Mouse (Mus musculus): ENCODE data around the gene Glyctk. TPM values are rescaled to one million over a fixed set of nuclear protein-coding genes. Genes with fewer than 3 reads are reported as not detected.

Gene Glyctk
- total RNA-seq, 1 experiment, result 3.2 TPM

DNA sequence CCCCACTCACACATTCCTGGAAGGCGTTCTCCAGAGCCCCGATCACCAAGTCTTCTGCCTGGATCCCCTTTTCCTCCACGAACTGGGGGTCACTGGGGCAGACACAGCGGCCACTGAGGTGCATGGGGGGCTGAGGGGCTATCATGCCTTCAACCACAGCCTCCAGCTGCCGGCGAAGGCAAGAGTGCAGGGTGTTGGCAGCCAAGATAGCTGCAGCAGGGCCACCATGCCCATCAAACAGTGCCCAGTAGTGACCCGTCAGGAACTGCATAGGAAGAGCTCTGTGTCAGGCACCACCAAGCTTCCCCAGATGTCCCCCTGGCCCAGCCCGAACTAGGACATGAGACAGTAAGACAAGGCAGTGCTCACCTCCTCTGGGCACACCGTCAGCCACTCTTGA, 39.8 kb upstream of the Glyctk start:
- H3K27ac ChIP-seq (ENCODE audit: insufficient read depth, low read depth, low read length, poor library complexity, severe bottlenecking), result no peak overlapping the region
- H3K36me3 ChIP-seq (ENCODE audit: control insufficient read depth, insufficient read depth, low read length, poor library complexity, severe bottlenecking), result peaks cover 27% of the 10 kb centered on the region
- DNase-seq (ENCODE audit: low read depth, low spot score), result no peak
- H3K9me3 ChIP-seq (ENCODE audit: control insufficient read depth, insufficient read depth, low read depth, low read length), result no peaks in the 10 kb centered on the region
- in situ Hi-C loops (cut with MboI; ENCODE audit: low sequenced_read_pairs in 2 of 2, unreplicated experiment in 2 of 2), result no loop called here
- H3K4me1 ChIP-seq (ENCODE audit: control insufficient read depth in 2 of 2, insufficient read depth in 2 of 2, low read length in 2 of 2, poor library complexity in 1 of 2), result peaks cover 0 to 8% of the 10 kb centered on the region in 2 experiments; a peak in 1 of 4 replicates
- H3K4me3 ChIP-seq (ENCODE audit: insufficient read depth in 1 of 2, low read depth in 1 of 2, low read length in 2 of 2, poor library complexity in 1 of 2, severe bottlenecking in 1 of 2), result no peak overlapping the region
- TF ChIP-seq CHD2 (IDR thresholded peaks at IDR 0.05; ENCODE audit: low read depth, low read length) (no peak), MAFK (IDR thresholded peaks at IDR 0.05; ENCODE audit: insufficient read depth, low read depth, low read length) (no peak), HCFC1 (IDR thresholded peaks at IDR 0.05; ENCODE audit: borderline replicate concordance, insufficient read depth, low read length) (no peak), ZC3H11A (IDR thresholded peaks at IDR 0.05; ENCODE audit: borderline replicate concordance, low read depth, low read length) (no peak), ZNF384 (IDR thresholded peaks at IDR 0.05; ENCODE audit: low read depth, low read length) (no peak)
- H3K9ac ChIP-seq (ENCODE audit: insufficient read depth, low read depth, low read length, poor library complexity, severe bottlenecking), result no peak overlapping the region

DNA sequence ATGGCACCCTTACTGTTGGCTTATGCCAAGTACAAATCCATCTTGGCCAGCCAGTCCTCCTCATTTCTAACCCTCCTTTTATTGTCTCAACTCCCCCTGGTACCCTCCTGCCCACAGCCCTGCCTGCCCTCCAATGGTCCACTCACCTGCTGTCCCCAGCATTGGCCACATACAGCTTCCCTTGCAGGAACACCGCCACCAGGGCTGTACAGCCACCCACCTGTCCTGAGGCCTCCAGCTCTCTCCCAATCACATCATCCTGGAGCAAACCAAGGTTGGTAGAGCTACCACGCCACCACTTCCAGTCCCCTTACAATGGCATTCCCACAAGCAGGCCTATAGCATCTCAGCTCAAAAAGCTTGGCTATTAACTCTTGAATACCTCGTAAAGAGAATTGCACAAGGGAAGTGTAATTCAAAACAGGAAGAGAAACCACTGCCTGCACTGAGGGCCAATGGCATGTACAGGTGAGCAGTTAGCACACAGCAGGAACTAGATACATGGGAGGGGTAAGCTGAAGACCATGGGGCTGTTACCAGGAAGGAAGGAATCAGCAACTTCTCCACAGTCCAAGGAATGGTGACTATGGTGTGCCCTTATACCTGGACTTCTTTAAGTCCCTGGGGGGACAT, 39.3 kb upstream of the Glyctk start:
- H3K9ac ChIP-seq (ENCODE audit: insufficient read depth, low read depth, low read length, poor library complexity, severe bottlenecking), result no peak overlapping the region
- peaks cover 30% of the 10 kb centered on the region for H3K36me3 ChIP-seq (ENCODE audit: control insufficient read depth, insufficient read depth, low read length, poor library complexity, severe bottlenecking)
- H3K9me3 ChIP-seq (ENCODE audit: control insufficient read depth, insufficient read depth, low read depth, low read length), result no peaks in the 10 kb centered on the region
- no peak overlapping the region for H3K4me3 ChIP-seq (ENCODE audit: insufficient read depth in 1 of 2, low read depth in 1 of 2, low read length in 2 of 2, poor library complexity in 1 of 2, severe bottlenecking in 1 of 2)
- TF ChIP-seq CHD2 (IDR thresholded peaks at IDR 0.05; ENCODE audit: low read depth, low read length) (no peak), HCFC1 (IDR thresholded peaks at IDR 0.05; ENCODE audit: borderline replicate concordance, insufficient read depth, low read length) (no peak)
- in situ Hi-C loops (cut with MboI; ENCODE audit: low sequenced_read_pairs in 2 of 2, unreplicated experiment in 2 of 2), result no loop called here
- no peak for DNase-seq (ENCODE audit: low read depth, low spot score)
- H3K27ac ChIP-seq (ENCODE audit: insufficient read depth, low read depth, low read length, poor library complexity, severe bottlenecking), result no peak overlapping the region
- peaks cover 0 to 8% of the 10 kb centered on the region in 2 experiments; a peak in 1 of 4 replicates for H3K4me1 ChIP-seq (ENCODE audit: control insufficient read depth in 2 of 2, insufficient read depth in 2 of 2, low read length in 2 of 2, poor library complexity in 1 of 2)

DNA sequence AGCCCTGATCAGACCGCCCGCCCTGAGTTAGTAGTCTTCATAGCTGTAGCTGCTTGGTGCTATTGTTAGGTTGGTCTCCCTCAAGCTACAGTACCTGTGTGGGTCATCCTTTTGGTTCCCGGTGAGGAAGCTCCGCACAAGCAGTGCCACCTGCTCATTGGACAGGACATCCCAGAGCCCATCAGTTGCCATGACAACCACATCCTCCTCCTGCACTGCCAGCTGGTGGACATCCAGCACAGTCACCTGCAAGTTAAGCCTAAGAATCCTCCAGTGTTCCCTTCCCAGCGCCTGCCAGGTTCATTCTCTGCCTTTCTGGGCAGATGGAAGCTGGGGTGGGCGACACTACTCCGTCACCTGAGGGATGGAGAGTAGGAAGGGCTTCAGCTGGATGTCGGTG, 37.8 kb upstream of the Glyctk start:
- in situ Hi-C loops (cut with MboI; ENCODE audit: low sequenced_read_pairs in 2 of 2, unreplicated experiment in 2 of 2), result no loop called here
- peaks cover 39% of the 10 kb centered on the region for H3K36me3 ChIP-seq (ENCODE audit: control insufficient read depth, insufficient read depth, low read length, poor library complexity, severe bottlenecking)
- TF ChIP-seq HCFC1 (IDR thresholded peaks at IDR 0.05; ENCODE audit: borderline replicate concordance, insufficient read depth, low read length), result no peak
- TF ChIP-seq CHD2 (IDR thresholded peaks at IDR 0.05; ENCODE audit: low read depth, low read length), result no peak
- no peak for TF ChIP-seq ZC3H11A (IDR thresholded peaks at IDR 0.05; ENCODE audit: borderline replicate concordance, low read depth, low read length)
- TF ChIP-seq MAFK (IDR thresholded peaks at IDR 0.05; ENCODE audit: insufficient read depth, low read depth, low read length), result no peak
- no peak for TF ChIP-seq ZNF384 (IDR thresholded peaks at IDR 0.05; ENCODE audit: low read depth, low read length)
- H3K9ac ChIP-seq (ENCODE audit: insufficient read depth, low read depth, low read length, poor library complexity, severe bottlenecking), result no peak overlapping the region
- no peak for DNase-seq (ENCODE audit: low read depth, low spot score)
- no peaks in the 10 kb centered on the region for H3K9me3 ChIP-seq (ENCODE audit: control insufficient read depth, insufficient read depth, low read depth, low read length)
- peaks cover 0 to 8% of the 10 kb centered on the region in 2 experiments; a peak in 1 of 4 replicates for H3K4me1 ChIP-seq (ENCODE audit: control insufficient read depth in 2 of 2, insufficient read depth in 2 of 2, low read length in 2 of 2, poor library complexity in 1 of 2)
- no peak overlapping the region for H3K27ac ChIP-seq (ENCODE audit: insufficient read depth, low read depth, low read length, poor library complexity, severe bottlenecking)
- no peak overlapping the region for H3K4me3 ChIP-seq (ENCODE audit: insufficient read depth in 1 of 2, low read depth in 1 of 2, low read length in 2 of 2, poor library complexity in 1 of 2, severe bottlenecking in 1 of 2)

DNA sequence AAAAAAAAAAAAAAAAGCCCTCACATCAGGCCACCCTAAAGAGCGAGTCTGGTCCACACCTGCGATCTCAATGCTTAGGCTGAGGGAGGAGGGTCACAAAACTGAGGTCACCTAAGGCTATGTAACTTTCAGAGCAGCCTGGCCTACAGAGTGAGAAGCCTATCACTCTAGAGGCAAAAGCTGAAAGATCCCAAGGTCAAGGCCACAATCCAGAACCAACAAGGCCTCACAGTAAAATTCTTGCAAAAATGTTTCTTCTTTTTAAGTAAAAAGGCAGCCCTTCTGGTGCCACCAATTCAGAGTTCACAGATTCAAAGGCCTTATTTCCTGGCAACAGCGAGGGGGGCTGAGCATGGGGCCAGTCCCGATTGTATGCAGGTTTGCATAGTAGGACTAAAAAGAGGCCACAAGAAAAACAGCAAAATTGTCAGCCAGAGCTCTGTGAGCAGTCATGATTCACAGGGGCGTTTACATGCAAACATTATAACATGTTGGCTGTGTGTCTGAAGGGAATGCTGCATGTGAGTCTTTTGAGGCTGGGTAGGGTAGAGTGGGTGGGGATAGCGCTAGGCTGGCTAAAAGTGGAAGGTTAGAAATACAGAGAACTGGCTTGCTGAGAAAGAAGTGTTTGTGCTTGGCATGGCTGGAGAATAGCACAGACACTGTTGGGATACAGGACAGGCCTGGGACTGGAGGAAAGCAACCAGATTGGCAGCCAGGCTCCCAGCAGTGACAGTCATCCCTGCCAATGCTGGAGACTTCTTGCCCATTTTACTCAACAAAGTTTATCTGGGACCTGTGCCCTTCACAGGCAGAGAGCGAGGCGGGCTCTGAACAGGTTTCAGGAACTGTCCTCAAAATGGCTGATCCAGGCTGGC, 36.2 kb upstream of the Glyctk start:
- DNase-seq (ENCODE audit: low read depth, low spot score), result no peak
- Histone ChIP-seq H3K4me3 (ENCODE audit: insufficient read depth in 1 of 2, low read depth in 1 of 2, low read length in 2 of 2, poor library complexity in 1 of 2, severe bottlenecking in 1 of 2) (no peak overlapping the region), H3K4me1 (ENCODE audit: control insufficient read depth in 2 of 2, insufficient read depth in 2 of 2, low read length in 2 of 2, poor library complexity in 1 of 2) (peaks cover 0 to 3% of the 10 kb centered on the region in 2 experiments; a peak in 1 of 4 replicates), H3K9me3 (ENCODE audit: control insufficient read depth, insufficient read depth, low read depth, low read length) (no peaks in the 10 kb centered on the region), H3K27ac (ENCODE audit: insufficient read depth, low read depth, low read length, poor library complexity, severe bottlenecking) (no peak overlapping the region), H3K9ac (ENCODE audit: insufficient read depth, low read depth, low read length, poor library complexity, severe bottlenecking) (no peak overlapping the region), H3K36me3 (ENCODE audit: control insufficient read depth, insufficient read depth, low read length, poor library complexity, severe bottlenecking) (peaks cover 52% of the 10 kb centered on the region)
- no peak for TF ChIP-seq HCFC1 (IDR thresholded peaks at IDR 0.05; ENCODE audit: borderline replicate concordance, insufficient read depth, low read length)
- no peak for TF ChIP-seq ZC3H11A (IDR thresholded peaks at IDR 0.05; ENCODE audit: borderline replicate concordance, low read depth, low read length)
- TF ChIP-seq MAFK (IDR thresholded peaks at IDR 0.05; ENCODE audit: insufficient read depth, low read depth, low read length), result no peak
- in situ Hi-C loops (cut with MboI; ENCODE audit: low sequenced_read_pairs in 2 of 2, unreplicated experiment in 2 of 2), result no loop called here

All from ES-E14 (cell line).